Mouse (Mus musculus): ENCODE results near the gene Sde2. TPM values are rescaled to one million over a fixed set of nuclear protein-coding genes. Genes with fewer than 3 reads are reported as not detected.
"Not testable (repeated sequence)": the region's sequence is repeated elsewhere in the genome, so short reads cannot be mapped to it uniquely, and the experiment has no call there.

The Sde2 gene
- polyA plus RNA-seq, 1 experiment: 18.4 TPM

DNA sequence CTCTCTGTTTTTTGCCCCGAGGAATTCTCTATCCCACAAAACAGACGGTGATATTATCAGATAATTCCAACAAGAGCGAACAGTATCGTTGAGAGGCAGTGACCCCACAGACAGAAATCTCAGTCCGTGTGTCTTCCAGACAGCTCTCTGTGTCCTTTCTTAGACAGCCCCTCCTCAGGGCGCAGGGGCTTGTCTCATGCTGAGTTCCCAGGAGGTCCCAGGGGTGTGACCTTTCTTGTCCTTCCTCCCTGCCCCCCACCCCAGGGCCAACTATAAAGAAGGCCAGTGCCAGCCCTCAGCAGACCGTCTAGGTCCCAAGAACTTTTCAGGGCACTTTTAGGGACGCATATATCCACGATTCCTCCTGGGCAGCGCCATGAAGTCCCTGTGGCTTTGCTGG lies 41.9 kb downstream of the Sde2 start, which contains the start of gene Lefty2:
Lefty2 (plus strand) TSS at position 301 of the 400 bp plus-strand sequence.
- no peak for DNase-seq
- WGBS: 91% methylated on average over 10 of the region's 10 CpGs

GRCm38 (mm10) chr1:180894088-180894987 lies 43.4 kb downstream of the Sde2 start:
- 40% methylated on average over 51 of the region's 51 CpGs for WGBS
- not testable (repeated sequence) for H3K27ac ChIP-seq (ENCODE audit: control insufficient read depth, insufficient read depth, low read length); H3K4me1 ChIP-seq (replicated peaks; ENCODE audit: control insufficient read depth, insufficient read depth, low read length); DNase-seq; H3K36me3 ChIP-seq (ENCODE audit: control insufficient read depth, insufficient read depth, low read length); H3K4me3 ChIP-seq (ENCODE audit: control insufficient read depth, insufficient read depth, low read length); H3K27me3 ChIP-seq (ENCODE audit: control insufficient read depth, insufficient read depth, low read length)

More for the DNA sequence above, 41.9 kb downstream of the Sde2 start, which contains the start of gene Lefty2:
- Histone ChIP-seq H3K27me3 (ENCODE audit: control insufficient read depth, insufficient read depth, low read length) (no peaks in the 10 kb centered on the region), H3K4me1 (replicated peaks; ENCODE audit: control insufficient read depth, insufficient read depth, low read length) (peaks cover 16% of the 10 kb centered on the region), H3K4me3 (ENCODE audit: control insufficient read depth, insufficient read depth, low read length) (no peak within 1 kb of the TSS), H3K36me3 (ENCODE audit: control insufficient read depth, insufficient read depth, low read length) (no peaks in the 10 kb centered on the region), H3K27ac (ENCODE audit: control insufficient read depth, insufficient read depth, low read length) (no peak within 1 kb of the TSS)
- TF ChIP-seq CTCF (IDR thresholded peaks at IDR 0.05; ENCODE audit: borderline replicate concordance, control insufficient read depth, extremely low read depth, insufficient read depth, low read length, poor library complexity) (no peak), POLR2A (IDR thresholded peaks at IDR 0.05; ENCODE audit: control insufficient read depth, extremely low read depth, insufficient read depth, low read length, poor library complexity) (no peak)

DNA sequence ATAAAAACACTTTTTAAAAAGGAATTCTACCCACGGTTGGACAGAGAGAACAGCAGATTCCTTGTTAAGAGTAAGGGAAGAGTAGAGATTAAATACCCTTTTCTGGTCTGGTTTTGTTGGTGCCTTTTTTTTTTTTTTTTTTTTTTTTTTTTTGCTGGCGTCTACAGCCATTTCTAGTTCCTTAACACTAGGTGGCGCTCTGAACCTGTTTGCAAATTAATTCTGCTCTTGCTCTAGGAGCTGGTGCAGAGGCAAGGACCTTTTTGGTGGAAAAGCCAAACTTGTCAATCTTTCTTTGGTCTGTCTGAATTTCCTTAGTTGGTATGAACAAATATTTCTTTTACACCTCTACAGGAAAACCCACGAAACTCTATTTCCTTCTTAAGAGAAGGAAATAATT lies 50.2 kb downstream of the Sde2 start:
- Histone ChIP-seq H3K4me3 (ENCODE audit: control insufficient read depth, insufficient read depth, low read length) (no peak overlapping the region), H3K4me1 (replicated peaks; ENCODE audit: control insufficient read depth, insufficient read depth, low read length) (peaks cover 9% of the 10 kb centered on the region), H3K27me3 (ENCODE audit: control insufficient read depth, insufficient read depth, low read length) (no peaks in the 10 kb centered on the region), H3K36me3 (ENCODE audit: control insufficient read depth, insufficient read depth, low read length) (no peaks in the 10 kb centered on the region), H3K27ac (ENCODE audit: control insufficient read depth, insufficient read depth, low read length) (no peak overlapping the region)
- 0% methylated on average over 4 of the region's 4 CpGs for WGBS
- TF ChIP-seq CTCF (IDR thresholded peaks at IDR 0.05; ENCODE audit: borderline replicate concordance, control insufficient read depth, extremely low read depth, insufficient read depth, low read length, poor library complexity): no peak
- TF ChIP-seq POLR2A (IDR thresholded peaks at IDR 0.05; ENCODE audit: control insufficient read depth, extremely low read depth, insufficient read depth, low read length, poor library complexity): no peak
- no peak for DNase-seq

DNA sequence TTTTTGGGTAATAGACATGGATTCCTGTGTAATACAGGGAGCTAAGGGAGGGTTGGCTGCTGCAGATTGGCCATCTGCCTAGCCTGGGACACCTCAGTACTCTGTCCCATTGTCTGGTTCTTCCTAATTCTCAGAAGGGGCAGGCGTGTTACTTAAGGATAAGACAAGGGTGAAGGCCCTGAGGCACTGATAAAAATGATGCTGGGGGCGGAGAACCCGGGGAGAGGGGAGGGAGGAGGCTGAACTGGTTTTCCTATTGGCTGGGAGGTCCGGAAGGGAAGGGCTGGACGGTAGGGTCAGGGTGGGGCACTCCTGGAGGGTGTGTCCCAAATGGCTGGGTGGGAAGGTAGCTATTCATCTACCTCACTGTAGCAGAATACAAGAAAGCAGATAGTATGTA lies 52.0 kb downstream of the Sde2 start:
- no peak for TF ChIP-seq CTCF (IDR thresholded peaks at IDR 0.05; ENCODE audit: borderline replicate concordance, control insufficient read depth, extremely low read depth, insufficient read depth, low read length, poor library complexity)
- TF ChIP-seq POLR2A (IDR thresholded peaks at IDR 0.05; ENCODE audit: control insufficient read depth, extremely low read depth, insufficient read depth, low read length, poor library complexity): no peak
- DNase-seq: no peak
- peaks cover 9% of the 10 kb centered on the region for H3K4me1 ChIP-seq (replicated peaks; ENCODE audit: control insufficient read depth, insufficient read depth, low read length)
- 76% methylated on average over 5 of the region's 5 CpGs for WGBS
- no peaks in the 10 kb centered on the region for H3K27me3 ChIP-seq (ENCODE audit: control insufficient read depth, insufficient read depth, low read length)
- no peak overlapping the region for H3K27ac ChIP-seq (ENCODE audit: control insufficient read depth, insufficient read depth, low read length)
- 0 out of 2 replicates have a peak, but pooled peaks cover 4% of the 10 kb centered on the region for H3K36me3 ChIP-seq (ENCODE audit: control insufficient read depth, insufficient read depth, low read length)
- H3K4me3 ChIP-seq (ENCODE audit: control insufficient read depth, insufficient read depth, low read length): no peak overlapping the region

GRCm38 (mm10) chr1:180903666-180904038 lies 52.7 kb downstream of the Sde2 start:
- WGBS: 30% methylated on average over 10 of the region's 10 CpGs
- TF ChIP-seq CTCF (IDR thresholded peaks at IDR 0.05; ENCODE audit: borderline replicate concordance, control insufficient read depth, extremely low read depth, insufficient read depth, low read length, poor library complexity) (no peak), POLR2A (IDR thresholded peaks at IDR 0.05; ENCODE audit: control insufficient read depth, extremely low read depth, insufficient read depth, low read length, poor library complexity) (no peak)
- Histone ChIP-seq H3K4me1 (replicated peaks; ENCODE audit: control insufficient read depth, insufficient read depth, low read length) (peaks cover 13% of the 10 kb centered on the region), H3K27ac (ENCODE audit: control insufficient read depth, insufficient read depth, low read length) (peak overlapping the region; percentile 10; the same call in 1 of the 2 replicates), H3K27me3 (ENCODE audit: control insufficient read depth, insufficient read depth, low read length) (no peaks in the 10 kb centered on the region), H3K4me3 (ENCODE audit: control insufficient read depth, insufficient read depth, low read length) (no peak overlapping the region), H3K36me3 (ENCODE audit: control insufficient read depth, insufficient read depth, low read length) (0 out of 2 replicates have a peak, but pooled peaks cover 4% of the 10 kb centered on the region)
- DNase-seq: no peak

GRCm38 (mm10) chr1:180904039-180904814 lies 53.3 kb downstream of the Sde2 start, which contains the start of gene Pycr2:
Gene Pycr2 (plus strand): TSS chr1:180904293.
- WGBS: under 1% methylated on average over 52 of the region's 52 CpGs
- Histone ChIP-seq H3K36me3 (ENCODE audit: control insufficient read depth, insufficient read depth, low read length) (0 out of 2 replicates have a peak, but pooled peaks cover 4% of the 10 kb centered on the region), H3K4me3 (ENCODE audit: control insufficient read depth, insufficient read depth, low read length) (peak within 1 kb of the TSS; percentile 85), H3K4me1 (replicated peaks; ENCODE audit: control insufficient read depth, insufficient read depth, low read length) (peaks cover 13% of the 10 kb centered on the region), H3K27ac (ENCODE audit: control insufficient read depth, insufficient read depth, low read length) (peak within 1 kb of the TSS; percentile 10; the same call in 1 of the 2 replicates), H3K27me3 (ENCODE audit: control insufficient read depth, insufficient read depth, low read length) (no peaks in the 10 kb centered on the region)
- TF ChIP-seq CTCF (IDR thresholded peaks at IDR 0.05; ENCODE audit: borderline replicate concordance, control insufficient read depth, extremely low read depth, insufficient read depth, low read length, poor library complexity) (no peak), POLR2A (IDR thresholded peaks at IDR 0.05; ENCODE audit: control insufficient read depth, extremely low read depth, insufficient read depth, low read length, poor library complexity) (no peak)
- DNase-seq: peak; percentile 94
